Mouse (Mus musculus): ENCODE results near the gene Arfgap3.
"Not testable (repeated sequence)": the region's sequence is repeated elsewhere in the genome, so short reads cannot be mapped to it uniquely, and the experiment has no call there.

Arfgap3 gene

DNA sequence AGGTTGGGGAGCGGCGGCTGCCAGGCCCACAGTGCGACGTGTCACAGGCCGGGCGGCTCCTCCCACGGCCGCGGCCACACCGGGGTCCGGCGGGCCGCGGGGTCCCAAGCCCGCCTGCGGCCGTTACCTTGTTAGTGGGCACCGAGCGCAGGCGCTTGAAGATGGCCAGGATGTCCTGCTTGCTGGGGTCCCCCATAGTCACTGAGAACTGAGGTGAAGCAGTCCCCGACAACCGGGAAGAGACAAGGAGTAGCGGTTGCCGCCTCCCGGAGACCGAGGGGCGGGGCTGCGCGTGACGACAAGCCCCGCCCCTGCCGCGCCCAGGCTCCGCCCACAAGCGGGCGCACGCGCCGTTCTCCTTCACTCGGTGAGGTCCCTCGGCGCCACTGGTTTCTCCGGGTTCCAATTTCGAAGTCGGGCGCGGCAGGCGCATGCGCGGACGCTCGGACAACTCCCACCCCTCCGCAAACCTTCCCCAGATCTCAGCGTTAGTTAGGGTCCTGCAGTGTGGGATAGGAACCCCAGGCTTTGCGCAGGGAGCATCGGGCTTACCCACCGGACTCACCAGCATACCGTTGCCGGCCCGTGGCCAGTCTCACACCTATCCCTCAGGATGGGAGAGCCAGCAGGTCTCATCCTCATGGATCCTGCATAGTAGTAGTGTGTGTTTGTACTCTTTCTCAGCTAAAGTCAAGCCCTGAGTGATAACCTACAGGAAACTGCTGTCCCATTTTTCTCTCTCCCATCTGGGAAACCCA is at the start of gene Arfgap3:
TSS of gene Arfgap3 (minus strand) at position 294 of the 758 bp plus-strand sequence.
- peak; percentile 95 for DNase-seq

DNA sequence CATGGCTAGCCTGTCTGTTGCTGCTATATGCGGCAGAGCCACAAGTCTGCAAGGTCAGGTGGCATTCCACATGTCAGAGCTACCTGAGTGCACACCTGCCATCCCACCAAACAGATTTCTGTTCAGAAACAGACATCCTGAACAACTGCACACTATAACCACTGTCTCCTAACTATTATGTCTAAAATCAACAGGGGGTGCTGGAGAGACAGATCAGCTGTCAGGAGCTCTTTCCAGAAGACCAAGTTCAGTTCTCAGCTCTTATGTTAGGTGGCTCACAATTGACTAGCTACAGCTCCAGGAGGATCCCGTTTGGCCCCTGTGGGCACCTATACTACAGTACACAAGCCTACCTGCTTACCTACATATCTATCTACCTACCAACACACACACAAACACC is 42.7 kb upstream of the Arfgap3 start:
- no peak for DNase-seq

DNA sequence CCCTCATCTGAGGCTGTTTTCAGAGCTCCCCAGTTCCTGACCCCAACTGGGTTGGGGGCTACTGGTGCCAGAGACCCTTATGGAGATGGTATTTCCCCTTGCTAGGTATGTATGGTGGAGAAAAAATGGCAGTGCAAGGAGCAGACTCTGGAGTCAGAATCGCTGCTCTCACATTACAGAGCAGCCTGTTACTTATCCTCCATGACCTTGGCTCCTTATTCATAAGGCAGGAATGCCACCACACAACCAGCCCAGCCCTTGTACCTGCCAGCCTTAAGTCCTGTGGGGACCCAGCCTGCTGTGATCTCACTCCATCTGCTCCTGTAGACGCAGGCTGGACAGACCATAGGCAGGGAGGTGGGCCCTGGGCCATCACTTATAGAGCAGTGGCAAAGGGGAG is 37.9 kb upstream of the Arfgap3 start:
- no peak for DNase-seq

DNA sequence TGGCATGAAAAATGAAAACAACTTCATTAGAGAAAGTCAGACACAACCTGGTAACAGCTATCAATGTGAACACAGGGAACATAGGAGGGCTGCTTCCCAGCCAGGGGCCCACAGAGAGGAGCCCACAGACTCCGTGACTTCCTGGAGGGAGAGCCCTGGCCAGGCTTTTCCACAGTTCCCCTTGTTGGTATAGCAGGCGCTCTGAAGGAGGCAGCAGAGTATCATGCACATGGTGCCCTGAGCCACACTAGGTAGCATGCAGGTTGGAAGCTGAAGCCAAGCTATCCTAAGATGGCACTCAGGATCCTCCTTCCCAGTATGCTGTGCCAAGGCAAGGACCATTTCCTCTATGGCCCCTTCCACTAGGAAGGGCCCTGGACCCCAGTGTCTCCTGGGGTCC is 33.6 kb upstream of the Arfgap3 start:
- peak; percentile 24 for DNase-seq

DNA sequence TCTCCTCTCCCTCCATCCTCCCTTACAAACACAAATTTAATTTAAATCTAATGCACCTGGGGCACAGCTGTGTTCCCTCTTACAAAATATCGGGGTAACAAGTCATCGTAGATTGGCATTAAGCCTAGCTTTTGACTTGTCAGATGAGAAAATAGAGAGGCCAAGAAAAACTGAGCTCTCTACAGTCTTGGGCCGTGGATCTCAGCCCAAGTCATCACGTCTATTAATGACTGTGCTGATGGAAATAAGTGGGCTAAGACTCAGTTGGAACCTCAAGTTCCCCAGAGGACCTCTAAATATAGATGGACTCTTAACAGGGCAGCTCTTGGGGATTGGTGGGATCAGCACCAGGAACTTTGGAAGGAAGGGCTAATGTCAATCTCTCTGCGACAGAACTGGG is 33.1 kb upstream of the Arfgap3 start:
- no peak for DNase-seq

DNA sequence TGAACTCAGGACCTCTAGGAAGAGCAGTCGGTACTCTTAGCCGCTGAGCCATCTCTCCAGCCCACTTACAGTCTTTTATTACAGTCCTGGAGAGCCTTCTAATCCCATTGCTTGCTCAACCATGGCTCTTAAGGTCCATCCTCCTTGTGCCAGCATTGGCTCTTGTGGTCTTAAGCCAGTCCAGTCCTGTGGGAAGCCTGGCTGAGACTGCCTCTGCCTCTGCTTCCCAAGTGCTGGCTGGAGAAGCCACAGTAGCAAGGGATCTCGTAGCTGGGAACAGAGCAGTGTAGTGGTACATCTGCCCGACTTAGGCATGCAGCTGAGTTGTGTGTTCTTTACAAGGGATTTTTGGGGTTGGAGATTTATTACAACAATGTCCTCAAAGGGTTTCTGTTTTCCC is 32.4 kb upstream of the Arfgap3 start:
- DNase-seq: no peak

DNA sequence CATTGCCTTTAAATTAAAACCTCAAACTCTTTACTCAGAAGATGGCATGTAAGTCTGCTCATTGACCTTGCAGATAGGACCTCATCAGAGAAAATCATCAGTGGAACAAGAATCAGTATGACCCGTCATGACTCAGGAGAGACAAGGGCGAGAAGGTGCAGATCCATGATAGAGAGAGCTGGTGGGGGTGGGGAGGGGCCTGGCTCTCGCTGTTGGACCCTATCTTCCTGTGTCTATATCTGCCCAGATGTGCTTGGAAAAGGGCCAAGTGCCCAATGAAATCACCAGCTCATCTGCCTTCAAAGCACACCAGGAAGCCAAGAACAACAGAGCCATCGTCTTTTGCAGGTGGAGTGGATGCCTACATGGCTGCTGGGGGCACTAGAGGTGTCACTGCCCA is 27.1 kb upstream of the Arfgap3 start:
- DNase-seq: no peak

DNA sequence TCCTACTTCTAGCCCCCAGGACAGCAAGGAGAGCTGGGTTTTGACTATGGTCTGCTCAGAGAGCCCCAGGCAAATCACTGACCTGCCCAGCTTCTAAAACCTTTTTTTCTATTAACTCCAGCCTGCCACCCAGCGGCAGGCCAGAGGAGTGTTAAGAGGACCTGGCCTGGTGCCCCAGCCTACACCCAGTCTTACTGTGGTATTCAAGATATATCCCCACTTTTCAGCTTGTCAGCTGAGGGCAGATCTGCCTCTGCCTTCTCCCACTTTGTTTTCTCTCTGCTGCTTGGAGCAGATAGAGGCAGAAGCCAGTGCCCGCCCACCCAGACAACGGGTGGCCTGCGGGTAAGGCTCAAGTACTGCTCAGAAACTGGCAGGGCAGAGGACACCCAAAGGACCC is 25.1 kb upstream of the Arfgap3 start:
- peak; percentile 57 for DNase-seq

DNA sequence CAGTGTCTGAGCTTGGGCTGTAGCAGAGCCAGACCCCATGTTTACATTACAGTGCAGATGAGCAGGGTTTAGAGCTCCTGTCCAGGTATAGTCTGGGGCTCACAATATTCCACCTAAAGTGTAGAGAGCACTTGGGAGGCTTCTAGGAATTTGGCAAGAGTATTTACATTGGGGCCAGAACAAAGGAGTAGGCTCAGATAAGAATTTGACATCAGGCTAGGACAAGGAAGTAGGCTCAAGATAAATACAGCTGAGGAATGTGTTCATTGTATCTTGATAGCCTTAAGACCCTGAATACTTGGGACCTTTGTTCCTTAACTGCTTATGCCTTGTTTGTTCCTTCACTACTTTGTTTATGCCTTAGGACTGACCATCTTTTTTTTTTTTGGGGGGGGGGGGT is 24.0 kb upstream of the Arfgap3 start:
- DNase-seq: no peak

DNA sequence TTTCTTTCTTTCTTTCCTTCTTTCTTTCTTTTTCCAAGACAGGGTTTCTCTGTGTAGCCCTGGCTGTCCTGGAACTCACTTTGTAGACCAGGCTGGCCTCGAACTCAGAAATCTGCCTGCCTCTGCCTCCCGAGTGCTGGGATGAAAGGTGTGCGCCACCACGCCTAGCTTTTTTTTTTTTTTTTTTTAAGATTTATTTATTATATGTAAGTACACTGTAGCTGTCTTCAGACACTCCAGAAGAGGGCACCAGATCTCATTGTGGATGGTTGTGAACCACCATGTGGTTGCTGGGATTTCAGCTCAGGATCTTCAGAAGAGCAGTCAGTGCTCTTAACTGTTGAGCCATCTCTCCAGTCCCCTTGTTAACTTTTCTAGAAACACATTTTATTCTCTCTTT is 18.7 kb upstream of the Arfgap3 start:
- DNase-seq: not testable (repeated sequence)

DNA sequence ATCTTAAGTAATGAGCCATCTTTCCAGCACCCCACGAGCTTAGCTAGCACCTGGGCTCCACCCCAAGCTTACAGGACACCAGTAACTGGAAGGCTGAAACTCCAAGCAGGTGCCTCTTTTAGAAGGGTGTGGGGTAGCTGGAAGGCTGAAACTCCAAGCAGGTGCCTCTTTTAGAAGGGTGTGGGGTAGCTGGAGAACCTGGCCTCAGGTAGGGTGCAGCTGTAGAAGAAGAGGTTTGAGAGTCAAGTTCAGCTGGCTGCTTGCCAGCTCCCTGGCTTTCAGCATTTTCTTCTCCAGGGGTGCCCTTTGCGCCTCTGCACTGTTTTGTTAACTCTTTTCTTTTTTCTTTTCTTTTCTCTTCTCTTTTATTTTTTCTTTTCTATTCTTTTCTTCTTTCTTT is 18.2 kb upstream of the Arfgap3 start:
- DNase-seq: no peak

DNA sequence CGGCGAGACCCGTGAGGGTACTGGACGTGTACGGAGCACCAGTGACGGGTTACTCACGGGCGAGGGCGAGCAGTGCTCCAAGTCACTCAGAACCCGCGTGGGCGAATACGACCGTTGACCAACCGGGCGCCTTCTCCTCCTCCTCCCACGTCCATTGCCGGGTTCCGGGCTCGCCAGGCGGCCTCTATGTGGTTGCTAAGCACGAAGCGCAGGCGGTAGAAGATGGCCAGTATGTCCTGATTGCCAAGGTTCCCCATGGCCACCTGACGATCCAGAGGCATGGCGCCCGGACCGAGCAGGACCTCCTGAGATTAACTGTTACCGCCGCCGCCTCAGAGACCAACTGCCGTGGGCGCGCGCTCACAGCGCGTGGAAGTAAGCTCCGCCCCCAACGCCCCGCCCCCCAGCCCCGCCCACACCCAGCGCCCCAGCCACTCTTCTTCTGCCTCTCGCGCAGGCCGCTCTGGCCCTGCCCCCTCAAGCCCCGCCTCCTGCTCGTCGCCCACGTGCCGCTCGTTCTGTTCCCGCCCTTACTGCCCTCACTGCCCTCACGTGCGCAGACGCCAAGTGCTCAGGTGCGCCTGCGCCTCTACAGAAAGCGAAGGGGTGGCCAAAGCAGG is 17.0 kb upstream of the Arfgap3 start:
- peak; percentile 55 for DNase-seq

DNA sequence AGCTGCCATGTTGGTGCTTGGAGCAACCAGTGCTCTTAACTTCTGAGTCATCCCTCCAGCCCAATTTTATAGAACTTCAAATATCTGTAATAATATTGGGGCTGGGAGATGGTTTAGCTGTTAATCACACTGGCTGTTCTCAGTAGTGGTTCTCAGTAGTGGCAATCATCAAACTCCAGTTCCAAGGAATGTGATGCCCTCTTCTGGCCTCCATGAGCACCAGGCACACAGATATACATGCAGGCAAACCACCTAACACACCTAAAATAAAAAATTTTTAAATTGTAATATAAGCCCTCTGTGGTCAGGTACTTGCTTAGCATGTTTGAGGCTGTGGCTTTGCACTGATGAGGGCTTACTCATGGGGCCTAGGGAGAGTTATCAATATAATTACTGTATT is 15.7 kb upstream of the Arfgap3 start:
- DNase-seq: no peak

DNA sequence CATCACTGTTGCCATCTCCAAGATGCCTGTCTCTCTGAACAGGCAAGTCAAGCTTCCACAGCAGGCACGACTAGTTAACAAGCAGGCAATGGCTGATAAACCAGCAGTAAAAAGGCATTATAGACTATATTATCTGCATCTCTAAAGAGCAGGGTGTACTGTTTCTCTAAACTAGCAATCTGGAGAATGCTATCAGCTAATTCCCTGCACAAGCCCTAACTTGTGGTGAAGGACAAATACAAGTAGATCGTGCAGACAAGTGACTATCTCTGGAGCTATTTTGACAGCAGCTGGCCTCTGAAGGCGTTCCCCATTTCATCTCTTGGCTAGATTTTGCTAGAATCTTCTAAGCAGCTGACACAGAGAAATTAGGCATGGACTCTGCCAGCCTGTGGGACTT is 14.1 kb upstream of the Arfgap3 start:
- DNase-seq: no peak

DNA sequence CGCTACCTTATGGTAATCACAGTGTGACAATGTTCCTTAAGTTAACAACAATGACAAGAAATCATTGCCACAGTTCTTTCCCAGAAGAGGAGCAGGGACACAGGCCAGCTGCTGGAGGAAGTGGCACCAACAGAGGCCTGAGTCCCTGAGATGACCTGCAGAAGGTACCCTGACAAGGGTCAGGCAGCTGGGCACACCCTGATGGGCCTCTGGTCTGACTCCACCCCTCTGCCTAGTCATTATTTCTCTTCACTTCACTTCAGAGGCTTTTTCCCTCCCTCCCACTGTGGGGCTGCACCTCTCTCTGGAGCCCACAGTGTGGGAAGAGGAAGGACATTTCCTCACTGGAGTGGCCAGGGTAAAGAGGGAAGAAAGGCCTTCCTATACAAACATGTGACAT is 12.8 kb upstream of the Arfgap3 start:
- DNase-seq: not testable (repeated sequence)

DNA sequence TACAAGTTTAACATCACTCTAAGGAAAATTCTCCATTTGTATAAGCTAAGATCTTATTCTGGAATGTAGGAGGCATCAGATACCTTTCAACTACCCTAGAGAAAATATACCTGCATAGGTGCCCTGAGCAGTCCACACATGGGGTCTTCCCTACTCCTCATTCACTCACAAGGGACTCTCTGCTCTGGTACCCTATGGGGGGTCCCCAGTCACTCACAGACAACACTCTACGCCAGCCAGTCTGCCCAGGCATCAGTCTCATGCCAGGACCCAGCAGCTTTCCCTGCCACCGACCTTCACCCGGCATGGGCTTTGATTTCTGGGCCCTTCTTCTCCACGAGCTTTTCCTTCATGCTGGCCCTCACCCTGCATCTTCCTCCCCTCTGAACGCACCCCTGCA is 10.9 kb upstream of the Arfgap3 start:
- not testable (repeated sequence) for DNase-seq

DNA sequence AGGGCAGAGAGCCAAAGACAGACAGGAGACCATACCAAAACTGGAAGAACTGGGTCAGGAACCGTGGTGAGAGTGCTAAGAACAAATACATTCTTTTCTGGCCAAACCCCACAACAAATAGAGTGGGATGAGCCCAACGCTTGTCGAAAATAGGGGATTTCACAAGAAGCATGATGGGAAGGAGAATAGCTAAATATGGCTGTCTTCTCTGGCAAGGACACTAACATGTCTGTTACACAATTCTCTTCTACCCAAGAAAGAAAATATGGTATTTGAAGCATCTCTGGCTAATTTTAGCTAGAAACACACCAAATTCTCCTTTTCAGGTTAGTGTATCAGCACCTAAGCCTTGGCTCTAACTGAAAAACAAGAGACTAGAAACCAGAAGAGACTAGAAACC is 10.1 kb upstream of the Arfgap3 start:
- no peak for DNase-seq

DNA sequence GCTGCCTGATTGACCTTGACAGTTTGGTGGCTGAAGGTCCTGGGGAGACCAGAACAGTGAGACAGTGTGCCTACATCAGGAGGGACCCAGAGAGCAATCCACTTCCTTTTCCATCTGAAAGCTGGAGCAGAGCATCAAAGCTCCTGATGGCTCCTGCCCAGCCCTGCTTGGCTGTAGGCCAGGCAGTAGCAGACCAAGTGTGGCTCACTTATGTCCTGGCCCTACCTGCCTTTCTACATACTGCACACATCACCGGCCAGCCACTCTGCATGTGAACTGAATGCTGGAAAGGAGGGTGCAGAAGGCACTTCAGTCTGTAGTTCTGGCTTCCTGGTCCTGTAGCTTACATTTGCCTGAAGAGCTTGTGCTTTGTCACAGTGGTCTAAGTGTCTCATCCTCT is 8.4 kb upstream of the Arfgap3 start:
- no peak for DNase-seq

DNA sequence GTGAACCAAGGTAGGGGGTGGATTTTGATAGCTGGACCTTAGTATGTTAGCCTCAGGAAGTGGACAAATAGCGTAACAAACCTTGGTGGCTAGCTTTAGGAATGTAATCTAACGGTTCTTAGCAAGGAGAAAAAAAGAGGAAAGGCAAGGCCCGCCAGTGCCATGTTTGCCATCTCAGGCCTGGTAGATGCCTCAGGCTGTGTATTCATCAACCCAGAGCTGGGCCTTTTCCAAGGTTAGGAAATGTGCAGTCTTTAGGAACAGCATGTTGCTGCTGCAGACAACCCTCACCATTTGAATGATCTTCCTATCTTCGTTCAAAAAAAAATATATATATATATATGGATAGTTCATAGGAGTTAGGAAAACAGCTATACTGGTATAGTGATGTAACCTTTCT is 1.5 kb upstream of the Arfgap3 start:
- DNase-seq: no peak

DNA sequence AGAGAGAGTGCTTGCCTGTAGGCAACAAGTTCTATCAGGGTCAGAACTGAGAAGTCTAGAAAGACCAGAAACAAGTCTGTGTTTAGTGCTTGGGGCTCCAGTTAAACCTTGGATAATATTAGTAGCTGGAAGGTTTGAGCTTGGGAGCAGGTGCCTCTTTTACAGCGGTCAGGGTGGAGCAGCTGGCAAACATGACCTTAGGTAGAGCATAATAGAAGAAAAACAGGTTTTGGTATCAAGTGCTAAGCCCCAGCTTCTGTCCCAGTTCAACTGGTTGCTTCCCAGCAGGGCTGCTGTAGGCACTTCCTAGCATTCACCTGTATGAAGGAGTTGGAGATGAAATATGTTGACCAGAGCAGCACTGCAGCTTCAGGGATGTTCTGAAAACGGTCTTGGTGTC is 812 bp upstream of the Arfgap3 start:
- no peak for DNase-seq

DNA sequence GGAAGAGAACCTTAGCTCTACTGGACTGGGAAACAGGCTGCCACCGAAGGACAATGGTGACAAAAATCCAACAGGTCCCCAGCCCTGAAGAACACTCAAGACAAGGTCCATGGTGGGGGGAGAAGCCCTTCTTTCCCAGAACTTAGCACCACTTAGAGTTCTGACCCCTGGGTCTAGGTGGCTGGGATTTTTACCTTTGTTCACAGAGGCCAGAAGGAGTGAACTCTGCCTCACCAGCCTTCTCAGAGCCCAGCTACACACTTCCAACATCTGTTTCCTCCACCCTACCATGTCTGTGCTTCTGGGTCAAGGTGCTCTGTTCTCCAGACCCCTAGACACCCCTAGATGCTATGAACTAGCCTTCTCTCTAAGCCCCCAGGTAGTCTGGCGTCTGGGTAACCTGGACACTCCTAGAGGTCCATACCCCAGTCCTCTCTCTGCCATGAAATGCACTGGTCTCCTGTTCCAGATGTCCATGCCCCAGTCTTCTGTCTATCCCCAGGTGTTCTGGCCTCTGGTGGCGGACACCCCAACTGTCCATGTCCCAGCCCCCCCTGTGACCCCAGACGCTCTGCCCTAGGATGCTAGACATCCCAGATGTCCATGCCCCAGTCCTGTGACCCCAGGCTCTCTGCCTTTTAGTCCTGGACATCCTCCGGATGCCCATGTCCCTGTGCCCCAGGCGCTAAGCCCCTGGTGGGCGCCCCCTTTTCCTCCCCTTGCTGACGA is 658 bp downstream of the Arfgap3 start:
- no peak for DNase-seq

DNA sequence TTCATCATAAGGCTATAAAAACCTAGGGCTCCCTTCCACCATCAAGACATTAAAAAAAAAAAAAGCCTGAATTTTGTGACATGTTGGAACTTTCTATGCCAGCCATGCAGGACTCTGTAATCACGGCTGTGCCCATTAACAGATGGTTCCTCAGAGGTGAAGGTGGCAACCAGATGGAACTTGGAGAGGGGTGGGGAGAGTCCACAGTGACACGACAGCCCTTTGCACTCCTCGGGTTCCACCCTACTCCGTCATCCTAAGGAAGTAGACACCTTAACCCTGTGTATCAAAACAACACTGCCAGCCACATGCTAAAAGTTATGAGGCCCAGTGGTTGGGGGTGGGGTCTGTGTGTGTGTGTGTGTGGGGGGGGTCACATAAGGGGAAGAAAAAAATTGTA is 1.3 kb downstream of the Arfgap3 start:
- no peak for DNase-seq

DNA sequence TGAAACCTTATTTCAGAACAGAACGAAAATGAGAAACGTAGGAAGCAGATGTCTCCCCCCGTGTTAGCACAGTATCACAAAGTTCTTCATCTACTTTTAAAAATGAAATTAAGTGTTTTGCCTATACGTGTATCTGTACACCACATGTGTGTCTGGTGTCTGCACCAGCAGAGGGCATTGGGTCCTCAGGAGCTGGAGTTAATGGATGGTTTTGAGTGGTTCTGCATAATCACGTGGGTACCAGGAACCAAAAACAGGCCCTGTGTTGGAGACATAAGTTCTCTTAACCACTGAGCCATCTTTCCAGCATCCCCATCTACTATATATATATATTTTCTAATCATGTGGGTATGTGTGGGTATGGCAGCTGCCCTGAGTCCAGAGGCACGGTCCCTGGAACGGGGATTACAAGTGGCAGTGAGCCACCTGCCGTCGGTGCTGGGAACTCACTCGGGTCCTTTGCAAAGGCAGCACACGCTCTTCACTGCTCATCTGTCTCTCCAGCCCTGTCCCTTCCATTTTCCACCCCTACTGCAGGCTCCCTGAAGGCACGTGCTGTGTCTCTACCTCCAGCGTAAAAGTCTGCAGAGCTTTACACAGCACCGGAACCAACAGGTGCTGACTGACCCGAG is 4.0 kb downstream of the Arfgap3 start:
- DNase-seq: no peak

DNA sequence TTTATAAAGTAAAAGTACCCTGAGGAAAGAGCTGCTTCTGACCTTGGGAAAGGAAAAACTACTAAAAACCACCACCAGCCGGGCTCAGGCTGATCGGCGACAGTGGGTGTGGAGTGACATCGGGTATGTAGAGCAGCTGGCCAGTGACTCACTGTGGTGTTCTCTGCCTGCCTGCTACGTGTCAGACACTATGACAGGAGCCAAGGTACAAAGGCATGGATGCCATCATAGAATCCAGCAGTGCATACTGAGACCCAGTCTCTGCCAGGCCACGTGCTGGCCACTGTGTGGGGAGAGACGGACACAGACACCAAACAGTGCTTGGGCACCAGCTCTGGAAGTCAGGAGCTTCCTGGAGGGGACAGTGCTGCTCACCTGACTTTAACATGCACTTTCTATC is 5.1 kb downstream of the Arfgap3 start:
- peak; percentile 59 for DNase-seq
